Mouse (Mus musculus): ENCODE results near the gene Ccdc106.

- no peak for TF ChIP-seq EP300 (IDR thresholded peaks at IDR 0.05; ENCODE audit: low read length)
- peak; percentile 27; the same call in 1 of the 2 replicates for TF ChIP-seq E2F4 (IDR thresholded peaks at IDR 0.05; ENCODE audit: insufficient replicate concordance, low read depth, low read length)
These were observed 17.9 kb downstream of the Ccdc106 start, which contains the start of gene Zfp784 for GRCm38 (mm10) chr7:5038109-5038732.

All from CH12.LX (cell line).